Comparison of ENCODE assay signal across 8 mouse cellular contexts in the genomic region with DNA sequence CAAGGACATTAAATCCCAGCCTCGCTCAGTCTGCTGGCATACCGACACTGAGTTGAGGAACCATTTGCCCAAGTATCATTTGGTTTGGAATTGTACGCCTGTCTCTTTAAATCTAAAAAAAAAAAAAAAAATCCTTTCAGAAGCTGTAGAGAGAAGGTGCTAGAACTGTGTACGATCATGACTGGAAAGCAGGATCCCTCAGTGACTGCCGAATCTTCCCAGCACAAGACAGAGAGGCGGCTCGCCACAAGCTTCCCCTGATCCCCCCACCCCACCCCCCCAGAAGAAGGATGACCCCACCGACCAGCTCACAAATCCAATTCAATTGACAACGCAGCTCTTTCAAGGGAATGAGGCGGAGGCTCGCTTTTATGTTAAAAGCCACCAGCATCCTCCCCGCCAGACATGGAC. TPM values are rescaled to one million over a fixed set of nuclear protein-coding genes. Genes with fewer than 3 reads are reported as not detected.
DNase-seq lines count a peak whose midpoint lies in the region; ATAC-seq and TF ChIP-seq lines count a peak whose summit lies in the region.

No protein-coding gene starts in this region.

- peak; percentile 34; the same call in 1 of the 2 replicates for TF ChIP-seq POLR2A in brain, embryonic 14.5 days (IDR thresholded peaks at IDR 0.05; ENCODE audit: borderline replicate concordance, extremely low read depth, insufficient read depth, insufficient read length, poor library complexity, severe bottlenecking)

- H3K4me2 ChIP-seq in forebrain, embryonic 15.5 days (replicated peaks) = peak overlapping the region; percentile 54
- H3K4me2 ChIP-seq in limb, embryonic 13.5 days (replicated peaks) = peak overlapping the region; percentile 77
- H3K4me2 ChIP-seq in stomach, embryonic 16.5 days (ENCODE audit: low read depth, low read length) = peak overlapping the region; percentile 72

- H3K4me3 ChIP-seq in forebrain, embryonic 15.5 days = peak overlapping the region; percentile 58
- peak overlapping the region; percentile 47 for H3K4me3 ChIP-seq in limb, embryonic 13.5 days
- peak overlapping the region; percentile 45 for H3K4me3 ChIP-seq in stomach, embryonic 16.5 days (replicated peaks; ENCODE audit: low read length)

- H3K27me3 ChIP-seq in forebrain, embryonic 15.5 days = no peaks in the 10 kb centered on the region
- H3K27me3 ChIP-seq in limb, embryonic 13.5 days = peaks cover 28% of the 10 kb centered on the region
- no peaks in the 10 kb centered on the region for H3K27me3 ChIP-seq in stomach, embryonic 16.5 days (ENCODE audit: control insufficient read depth, insufficient read depth, low read length)

- no peak for TF ChIP-seq CTCF in brain, embryonic 14.5 days (IDR thresholded peaks at IDR 0.05; ENCODE audit: borderline replicate concordance, extremely low read depth, insufficient read depth, insufficient read length)

- peaks cover 26% of the 10 kb centered on the region for H3K4me1 ChIP-seq in forebrain, embryonic 15.5 days
- peaks cover 18% of the 10 kb centered on the region for H3K4me1 ChIP-seq in limb, embryonic 13.5 days
- H3K4me1 ChIP-seq in stomach, embryonic 16.5 days (ENCODE audit: control insufficient read depth, insufficient read depth, low read length) = no peaks in the 10 kb centered on the region

- peak overlapping the region; percentile 72 for H3K9ac ChIP-seq in forebrain, embryonic 15.5 days (replicated peaks)
- H3K9ac ChIP-seq in limb, embryonic 13.5 days = peak overlapping the region; percentile 58
- H3K9ac ChIP-seq in stomach, embryonic 16.5 days (ENCODE audit: low read length) = peak overlapping the region; percentile 72

- no peaks in the 10 kb centered on the region for H3K9me3 ChIP-seq in forebrain, embryonic 15.5 days
- H3K9me3 ChIP-seq in limb, embryonic 13.5 days = no peaks in the 10 kb centered on the region
- no peaks in the 10 kb centered on the region for H3K9me3 ChIP-seq in stomach, embryonic 16.5 days (replicated peaks; ENCODE audit: control insufficient read depth, low read length)

- H3K36me3 ChIP-seq in forebrain, embryonic 15.5 days = no peaks in the 10 kb centered on the region
- no peaks in the 10 kb centered on the region for H3K36me3 ChIP-seq in limb, embryonic 13.5 days
- H3K36me3 ChIP-seq in stomach, embryonic 16.5 days (ENCODE audit: control insufficient read depth, insufficient read depth, low read length) = no peaks in the 10 kb centered on the region

- peak overlapping the region; percentile 89 for H3K27ac ChIP-seq in forebrain, embryonic 15.5 days (replicated peaks)
- no peak overlapping the region for H3K27ac ChIP-seq in limb, embryonic 13.5 days
- peak overlapping the region; percentile 81 for H3K27ac ChIP-seq in stomach, embryonic 16.5 days (ENCODE audit: low read length)

- 4% methylated on average over 12 of the region's 12 CpGs for WGBS in forebrain, embryonic 15.5 days
- 5% methylated on average over 12 of the region's 12 CpGs for WGBS in limb, embryonic 13.5 days
- WGBS in stomach, embryonic 16.5 days = 20% methylated on average over 12 of the region's 12 CpGs

- peak; percentile 9 for DNase-seq in kidney, postnatal 10 days
- DNase-seq in kidney, adult 8-10 months = no peak
- peak; percentile 78 for DNase-seq in brain, embryonic 14.5 days (ENCODE audit: low read depth)
- no peak for DNase-seq in spleen, postnatal 10 days (ENCODE audit: low spot score in 2 of 2)

- ATAC-seq in forebrain, embryonic 15.5 days (replicated peaks) = peak; percentile 73
- no peak for ATAC-seq in limb, embryonic 13.5 days (ENCODE audit: low FRiP score, low read depth)
- no peak for ATAC-seq in stomach, embryonic 16.5 days (ENCODE audit: insufficient read depth, low FRiP score)
- ATAC-seq in megakaryocyte, adult 5-6 weeks (ENCODE audit: poor library complexity, severe bottlenecking) = no peak

RNA-seq across cellular contexts. Expression of a gene that starts 47.1 kb away (rescaled TPM):
- 896 and 1,192 TPM in 2 replicates for polyA plus RNA-seq in brain, embryonic 14.5 days (2012; rRNA removed)
- polyA plus RNA-seq in forebrain, embryonic 15.5 days (2015; fragmentation: Nextera tagmentation; extraction: Ambion mirVana) = 1,178 and 1,180 TPM in 2 replicates
- polyA plus RNA-seq in limb, embryonic 13.5 days (2015; fragmentation: Nextera tagmentation; extraction: Ambion mirVana) = 763 and 771 TPM in 2 replicates
- 666 and 677 TPM in 2 replicates for polyA plus RNA-seq in stomach, embryonic 16.5 days (2015; fragmentation: Nextera tagmentation; extraction: Ambion mirVana)
- total RNA-seq in megakaryocyte, adult 5-6 weeks (2015) = 63.2 and 65.1 TPM in 2 replicates
- total RNA-seq in megakaryocyte, adult 5-6 weeks (2017) = 29.2 and 32.2 TPM in 2 replicates

Comparison
In these comparisons a context has a peak if more than half of its experiments do, and no peak if none do; other contexts are left out.
1. DNase-seq: peak in kidney, postnatal 10 days (single experiment) and brain, embryonic 14.5 days (single experiment); none in kidney, adult 8-10 months (0 of 2) and spleen, postnatal 10 days (0 of 2).
2. Peak in every context shown above with its lines, with median percentiles within 50 percentile points of each other: H3K4me2 ChIP-seq, H3K4me3 ChIP-seq and H3K9ac ChIP-seq.